Mouse (Mus musculus) thymus, adult 2 months (tissue): ENCODE measurements around the gene Sephs2. TPM values are rescaled to one million over a fixed set of nuclear protein-coding genes. Genes with fewer than 3 reads are reported as not detected.

ENCODE experiments used
- DNase-seq: peaks from one replicate; pipeline ENCODE4 v3.0.0; 2021
- H3K27ac ChIP-seq: fragments of 200-500 bp; 2 replicates; pipeline ENCODE4 v1.5.1; 2012; ENCODE audit warnings: low read length, control low read depth; ENCODE audit not compliant: control insufficient read depth, insufficient read depth
- H3K27me3 ChIP-seq: fragments of 200-500 bp; 2 replicates; pipeline ENCODE4 v1.6.1; 2012; ENCODE audit warnings: mild to moderate bottlenecking, low read length, moderate library complexity, mixed read lengths; ENCODE audit not compliant: control insufficient read depth, insufficient read depth
- H3K36me3 ChIP-seq: fragments of 200-500 bp; 2 replicates; pipeline ENCODE4 v1.6.1; 2012; ENCODE audit warnings: mild to moderate bottlenecking, low read length, moderate library complexity; ENCODE audit not compliant: control insufficient read depth, insufficient read depth
- H3K4me1 ChIP-seq: fragments of 200-500 bp; replicated peaks from 2 replicates; pipeline ENCODE4 v1.6.1; 2012; ENCODE audit warnings: low read length; ENCODE audit not compliant: control insufficient read depth, insufficient read depth
- H3K4me3 ChIP-seq: fragments of 200-500 bp; 2 replicates; pipeline ENCODE4 v1.5.1; 2012; ENCODE audit warnings: mild to moderate bottlenecking, low read length, control low read depth, moderate library complexity; ENCODE audit not compliant: control insufficient read depth, insufficient read depth
- CTCF ChIP-seq: fragments of 200-500 bp; IDR thresholded peaks from 2 replicates; pipeline ENCODE4 v1.5.1; 2012; ENCODE audit warnings: mild to moderate bottlenecking, control low read depth, low read length, moderate library complexity, borderline replicate concordance; ENCODE audit not compliant: control insufficient read depth, poor library complexity, insufficient read depth; ENCODE audit errors: extremely low read depth
- POLR2A ChIP-seq: fragments of 200-500 bp; IDR thresholded peaks from 2 replicates; pipeline ENCODE4 v1.6.1; 2012; ENCODE audit warnings: mild to moderate bottlenecking, low read length, control low read depth, moderate library complexity; ENCODE audit not compliant: control insufficient read depth, poor library complexity, insufficient read depth; ENCODE audit errors: extremely low read depth
- WGBS: fragments of 180-500 bp; shearing (Covaris S2); methylation state at CpG from one replicate; pipeline ENCODE4 v1.1.7; 2018; 5-methylcytosine and 5-hydroxymethylcytosine counted together
- polyA plus RNA-seq: library from polyadenylated mRNA; depleted of rRNA; stranded (reverse); fragments of >200 nt; gene quantifications from 2 replicates; pipeline ENCODE4 v1.2.3, GENCODE M21; 2012

Gene Sephs2
- polyA plus RNA-seq, 1 experiment = 37.2 TPM

- no peaks in the 10 kb centered on the region for H3K36me3 ChIP-seq
- TF ChIP-seq CTCF = peak; percentile 27; the same call in 1 of the 2 replicates
- no peak for TF ChIP-seq POLR2A
- WGBS = 9% methylated on average over 50 of the region's 50 CpGs
- H3K4me3 ChIP-seq = peak overlapping the region; percentile 63
- peak; percentile 53 for DNase-seq
- no peak overlapping the region for H3K27ac ChIP-seq
- no peaks in the 10 kb centered on the region for H3K27me3 ChIP-seq
- peaks cover 16% of the 10 kb centered on the region for H3K4me1 ChIP-seq
Observed at GRCm38 (mm10) chr7:127273118-127273923, 534 bp downstream of the Sephs2 start.

GRCm38 (mm10) chr7:127272566-127272965, 1.3 kb downstream of the Sephs2 start:
- H3K27me3 ChIP-seq = no peaks in the 10 kb centered on the region
- H3K27ac ChIP-seq = no peak overlapping the region
- no peak for DNase-seq
- peak overlapping the region; percentile 7; the same call in 1 of the 2 replicates for H3K4me3 ChIP-seq
- TF ChIP-seq POLR2A = no peak
- no peak for TF ChIP-seq CTCF
- peaks cover 12% of the 10 kb centered on the region for H3K4me1 ChIP-seq
- WGBS = 98% methylated on average over 15 of the region's 15 CpGs
- no peaks in the 10 kb centered on the region for H3K36me3 ChIP-seq

- Histone ChIP-seq H3K4me3 (no peak overlapping the region), H3K36me3 (no peaks in the 10 kb centered on the region), H3K4me1 (peaks cover 12% of the 10 kb centered on the region), H3K27me3 (no peaks in the 10 kb centered on the region), H3K27ac (no peak overlapping the region)
- no peak for DNase-seq
- 95% methylated on average over 4 of the region's 4 CpGs for WGBS
- TF ChIP-seq CTCF (no peak), POLR2A (no peak)
Observed at GRCm38 (mm10) chr7:127271093-127271492, 2.8 kb downstream of the Sephs2 start.

- no peak for DNase-seq
- TF ChIP-seq POLR2A (no peak), CTCF (no peak)
- no peaks in the 10 kb centered on the region for H3K27me3 ChIP-seq
- H3K36me3 ChIP-seq = no peaks in the 10 kb centered on the region
- no peak overlapping the region for H3K4me3 ChIP-seq
- H3K4me1 ChIP-seq = peaks cover 12% of the 10 kb centered on the region
- 93% methylated on average over 5 of the region's 5 CpGs for WGBS
- no peak overlapping the region for H3K27ac ChIP-seq
Observed at GRCm38 (mm10) chr7:127270666-127271065, 3.2 kb downstream of the Sephs2 start.

- WGBS = 91% methylated on average over 2 of the region's 2 CpGs
- Histone ChIP-seq H3K36me3 (no peaks in the 10 kb centered on the region), H3K27ac (no peak overlapping the region), H3K4me1 (peaks cover 12% of the 10 kb centered on the region), H3K27me3 (no peaks in the 10 kb centered on the region), H3K4me3 (no peak overlapping the region)
- TF ChIP-seq POLR2A (no peak), CTCF (no peak)
- DNase-seq = no peak
Observed at GRCm38 (mm10) chr7:127270256-127270655, 3.6 kb downstream of the Sephs2 start.

- Histone ChIP-seq H3K4me3 (no peak overlapping the region), H3K4me1 (peaks cover 5% of the 10 kb centered on the region; the same call in 1 of the 2 replicates), H3K27me3 (no peaks in the 10 kb centered on the region), H3K36me3 (no peaks in the 10 kb centered on the region), H3K27ac (no peak overlapping the region)
- TF ChIP-seq POLR2A (no peak), CTCF (no peak)
- 95% methylated on average over 3 of the region's 3 CpGs for WGBS
- DNase-seq = no peak
Observed at GRCm38 (mm10) chr7:127263526-127263925, 10.3 kb downstream of the Sephs2 start.
